Mouse (Mus musculus) forebrain, embryonic 14.5 days (tissue): ENCODE results near the gene Cdkn2c. TPM values are rescaled to one million over a fixed set of nuclear protein-coding genes. Genes with fewer than 3 reads are reported as not detected.

Experiments used
- ATAC-seq: fragments of 200-750 bp; cut with Nextera tagmentation; 2 replicates; pipeline ENCODE4 v1.8.0; 2017; ENCODE audit warnings: mild to moderate bottlenecking, moderate library complexity
- DNase-seq: peaks from one replicate; pipeline ENCODE4 v3.0.0-alpha.2; 2015; ENCODE audit warnings: low spot score
- H3K27ac ChIP-seq: fragments of 300-500 bp; sonication (generic); 2 replicates; pipeline ENCODE4 v1.5.1; 2014; ENCODE audit warnings: low read depth, mild to moderate bottlenecking, control low read depth, low read length, moderate library complexity
- H3K27me3 ChIP-seq: fragments of 300-500 bp; sonication (generic); replicated peaks from 2 replicates; pipeline ENCODE4 v1.6.1; 2014; ENCODE audit warnings: low read length, control low read depth, mixed read lengths; ENCODE audit not compliant: control insufficient read depth, insufficient read depth
- H3K36me3 ChIP-seq: fragments of 300-500 bp; sonication (generic); 2 replicates; pipeline ENCODE4 v1.6.1; 2014; ENCODE audit warnings: low read length, control low read depth; ENCODE audit not compliant: control insufficient read depth, insufficient read depth
- H3K4me1 ChIP-seq: fragments of 300-500 bp; sonication (generic); 2 replicates; pipeline ENCODE4 v1.6.1; 2014; ENCODE audit warnings: antibody characterized with exemption, low read length, control low read depth; ENCODE audit not compliant: control insufficient read depth, insufficient read depth
- H3K4me2 ChIP-seq: fragments of 300-500 bp; sonication (generic); 2 replicates; pipeline ENCODE4 v1.6.1; 2014; ENCODE audit warnings: mild to moderate bottlenecking, control low read depth, low read length
- H3K4me3 ChIP-seq: fragments of 300-500 bp; sonication (generic); 2 replicates; pipeline ENCODE4 v1.5.1; 2014; ENCODE audit warnings: low read depth, low read length, control low read depth
- H3K9ac ChIP-seq: fragments of 300-500 bp; sonication (generic); 2 replicates; pipeline ENCODE4 v1.6.1; 2014; ENCODE audit warnings: mild to moderate bottlenecking, low read length, control low read depth, moderate library complexity
- H3K9me3 ChIP-seq: fragments of 300-500 bp; sonication (generic); replicated peaks from 2 replicates; pipeline ENCODE4 v1.6.1; 2016; ENCODE audit warnings: low read length, control low read depth, mixed read lengths; ENCODE audit not compliant: control insufficient read depth
- WGBS: fragments of 180-500 bp; shearing (Covaris S2); extraction: QIAGEN DNeasy Blood & Tissue Kit; methylation state at CpG from one replicate; pipeline ENCODE4 v1.1.7; 2014; 5-methylcytosine and 5-hydroxymethylcytosine counted together
- polyA plus RNA-seq: library from polyadenylated mRNA; unstranded; fragments of >200 nt; fragmentation: Nextera tagmentation; extraction: Ambion mirVana; gene quantifications from 2 replicates; pipeline ENCODE4 v1.2.1, GENCODE M21; 2014

Cdkn2c gene
- polyA plus RNA-seq, 1 experiment from 2014 or later: 9.9 TPM

- ATAC-seq: no peak
- Histone ChIP-seq H3K9ac (no peak overlapping the region), H3K36me3 (no peaks in the 10 kb centered on the region), H3K4me1 (peaks cover 10% of the 10 kb centered on the region), H3K27me3 (peaks cover 65% of the 10 kb centered on the region), H3K9me3 (no peaks in the 10 kb centered on the region), H3K4me3 (no peak overlapping the region), H3K27ac (no peak overlapping the region), H3K4me2 (no peak overlapping the region)
- WGBS: 55% methylated on average over 3 of the region's 3 CpGs
- no peak for DNase-seq
Measured at GRCm38 (mm10) chr4:109660568-109660967, 6.4 kb downstream of the Cdkn2c start.

- Histone ChIP-seq H3K4me3 (no peak overlapping the region), H3K4me2 (no peak overlapping the region), H3K27ac (no peak overlapping the region), H3K36me3 (no peaks in the 10 kb centered on the region), H3K9ac (no peak overlapping the region), H3K9me3 (no peaks in the 10 kb centered on the region), H3K4me1 (peaks cover 8% of the 10 kb centered on the region), H3K27me3 (peaks cover 74% of the 10 kb centered on the region)
- DNase-seq (no peak), ATAC-seq (no peak)
- 28% methylated on average over 2 of the region's 2 CpGs for whole genome bisulfite sequencing
Measured at GRCm38 (mm10) chr4:109659571-109659970, 7.4 kb downstream of the Cdkn2c start.

DNA sequence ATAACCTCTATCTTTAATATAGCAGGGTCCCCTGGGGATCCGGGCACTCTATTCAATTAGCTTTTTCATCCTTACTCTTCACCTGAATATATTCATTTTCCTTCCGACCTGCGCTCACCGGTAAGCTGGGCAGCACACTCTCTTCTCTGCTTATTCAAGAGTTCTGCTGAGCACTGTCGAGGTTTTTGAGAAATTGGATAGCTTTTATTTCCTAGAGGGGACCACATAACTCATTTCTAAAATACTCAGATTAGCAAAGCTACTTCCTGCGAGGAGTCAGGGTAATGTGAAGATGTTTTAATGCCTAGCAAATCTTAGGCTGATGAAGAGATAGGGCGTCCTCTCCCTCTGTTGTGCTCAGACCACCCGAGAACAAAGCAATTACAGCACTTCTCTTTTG is 8.2 kb downstream of the Cdkn2c start:
- DNase-seq (no peak), ATAC-seq (no peak)
- no peak overlapping the region for H3K4me2 ChIP-seq
- peaks cover 68% of the 10 kb centered on the region for H3K27me3 ChIP-seq
- no peak overlapping the region for H3K27ac ChIP-seq
- H3K4me3 ChIP-seq: no peak overlapping the region
- no peaks in the 10 kb centered on the region for H3K9me3 ChIP-seq
- no peaks in the 10 kb centered on the region for H3K36me3 ChIP-seq
- 11% methylated on average over 8 of the region's 8 CpGs for WGBS
- no peak overlapping the region for H3K9ac ChIP-seq
- H3K4me1 ChIP-seq: peaks cover 8% of the 10 kb centered on the region

DNA sequence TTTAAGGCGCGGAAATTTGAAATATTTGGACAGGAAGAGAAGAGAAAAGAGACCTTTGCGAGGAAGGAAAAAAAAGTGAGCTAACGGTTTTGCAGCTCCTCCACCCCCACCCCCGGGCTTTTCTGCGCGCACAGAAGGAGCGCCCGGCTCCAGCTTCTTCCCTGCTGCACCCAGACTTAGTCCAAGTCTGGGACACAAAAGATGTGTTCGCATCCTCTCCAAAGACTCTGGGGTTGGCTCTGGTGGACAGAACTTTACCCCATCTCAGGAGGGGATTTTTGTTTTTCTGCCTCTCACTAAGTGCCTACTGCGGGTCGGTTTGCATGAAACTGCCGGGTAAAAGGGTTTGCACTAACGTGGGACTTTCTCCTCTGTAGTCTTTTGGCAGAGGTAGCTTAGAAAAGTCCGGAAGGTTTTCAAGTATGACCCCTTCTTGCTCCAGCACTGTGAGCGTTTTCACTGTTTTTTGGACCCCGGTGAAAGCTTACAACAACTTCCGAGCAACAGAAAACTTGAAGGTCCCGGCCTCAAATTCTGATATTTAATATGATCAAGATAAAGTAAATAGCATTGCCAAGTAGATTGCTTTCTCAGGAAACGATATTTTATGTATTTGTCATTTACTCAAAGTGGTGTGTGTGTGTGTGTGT is 9.0 kb downstream of the Cdkn2c start:
- H3K4me3 ChIP-seq: peak overlapping the region; percentile 25
- H3K4me1 ChIP-seq: peaks cover 8% of the 10 kb centered on the region
- no peaks in the 10 kb centered on the region for H3K36me3 ChIP-seq
- ATAC-seq (peak; percentile 44; the same call in 1 of the 2 replicates), DNase-seq (no peak)
- peak overlapping the region; percentile 59 for H3K4me2 ChIP-seq
- H3K27ac ChIP-seq: no peak overlapping the region
- no peaks in the 10 kb centered on the region for H3K9me3 ChIP-seq
- 2% methylated on average over 20 of the region's 20 CpGs for WGBS
- no peak overlapping the region for H3K9ac ChIP-seq
- H3K27me3 ChIP-seq: peaks cover 69% of the 10 kb centered on the region

DNA sequence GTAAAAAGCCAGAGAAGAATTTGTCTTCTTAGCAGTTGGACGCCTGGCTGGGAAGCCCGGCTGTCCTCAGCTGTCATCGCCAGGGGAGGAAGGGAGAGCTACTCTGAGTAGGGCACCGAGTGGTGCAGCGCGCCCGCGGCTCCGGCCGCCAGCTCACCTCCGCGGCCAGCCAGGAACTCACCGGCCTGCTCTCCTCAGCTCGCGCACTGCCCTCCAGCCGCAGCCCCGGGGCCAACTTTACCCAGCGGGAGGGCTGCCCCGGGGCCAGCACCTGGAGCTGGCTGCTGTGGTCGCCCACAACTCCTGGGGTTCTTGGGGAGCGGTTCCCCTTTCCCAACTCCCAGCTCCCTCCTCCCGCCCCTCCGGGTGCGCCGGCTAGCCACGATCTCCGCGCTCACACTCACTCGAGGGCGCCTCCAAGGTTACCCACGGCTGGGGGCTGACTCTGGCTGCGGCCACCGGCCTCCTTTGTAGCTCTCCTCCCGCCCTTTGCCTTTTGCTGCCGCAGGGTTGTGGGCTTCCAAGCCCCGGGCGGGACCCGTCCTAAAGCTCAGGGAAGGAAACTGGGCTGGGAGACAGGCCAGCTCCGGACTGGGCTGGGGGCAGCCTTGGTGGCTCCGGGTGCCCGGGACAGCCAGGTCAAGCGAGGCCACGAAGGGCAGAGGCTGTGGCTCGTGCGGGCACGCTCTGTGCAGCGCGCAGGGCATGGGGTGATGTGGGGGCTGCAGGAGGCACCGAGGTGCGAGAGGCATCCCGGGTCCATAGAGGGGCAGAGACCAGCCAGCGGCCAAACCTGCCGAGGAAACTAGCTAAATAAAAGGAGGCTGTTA is 9.8 kb downstream of the Cdkn2c start:
- peak overlapping the region; percentile 59 for H3K4me2 ChIP-seq
- H3K4me1 ChIP-seq: peaks cover 8% of the 10 kb centered on the region
- WGBS: under 1% methylated on average over 49 of the region's 53 CpGs
- no peaks in the 10 kb centered on the region for H3K9me3 ChIP-seq
- ATAC-seq (peak; percentile 68), DNase-seq (no peak)
- H3K27ac ChIP-seq: no peak overlapping the region
- H3K4me3 ChIP-seq: peak overlapping the region; percentile 25
- peak overlapping the region; percentile 46; the same call in 1 of the 2 replicates for H3K9ac ChIP-seq
- peaks cover 65% of the 10 kb centered on the region for H3K27me3 ChIP-seq
- no peaks in the 10 kb centered on the region for H3K36me3 ChIP-seq

GRCm38 (mm10) chr4:109656301-109656700 is 10.7 kb downstream of the Cdkn2c start:
- H3K27ac ChIP-seq: no peak overlapping the region
- ATAC-seq (no peak), DNase-seq (no peak)
- no peak overlapping the region for H3K4me2 ChIP-seq
- WGBS: 19% methylated on average over 4 of the region's 4 CpGs
- peaks cover 63% of the 10 kb centered on the region for H3K27me3 ChIP-seq
- H3K4me3 ChIP-seq: no peak overlapping the region
- no peaks in the 10 kb centered on the region for H3K9me3 ChIP-seq
- H3K4me1 ChIP-seq: peaks cover 8% of the 10 kb centered on the region
- no peaks in the 10 kb centered on the region for H3K36me3 ChIP-seq
- no peak overlapping the region for H3K9ac ChIP-seq

DNA sequence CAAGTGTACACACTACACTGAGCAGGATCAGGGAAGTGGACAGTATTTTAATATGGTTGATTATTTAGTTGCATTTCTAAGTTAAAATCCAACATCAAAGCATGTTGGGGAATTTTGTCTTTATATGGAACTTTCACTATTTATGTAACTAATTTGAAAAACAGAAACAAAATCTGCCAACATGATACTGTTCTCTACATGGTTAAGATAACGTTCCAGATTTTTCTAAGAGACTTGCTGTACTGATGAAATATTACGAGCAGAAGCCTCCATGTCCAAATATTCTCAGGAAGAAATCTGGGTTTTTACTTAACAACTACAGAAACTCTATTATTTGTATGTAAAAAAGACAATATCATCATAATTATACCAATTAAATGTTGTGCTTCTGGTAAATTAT is 11.3 kb downstream of the Cdkn2c start:
- Histone ChIP-seq H3K4me1 (peaks cover 8% of the 10 kb centered on the region), H3K27ac (no peak overlapping the region), H3K27me3 (peaks cover 60% of the 10 kb centered on the region), H3K4me2 (no peak overlapping the region), H3K9ac (no peak overlapping the region), H3K9me3 (no peaks in the 10 kb centered on the region), H3K4me3 (no peak overlapping the region), H3K36me3 (no peaks in the 10 kb centered on the region)
- 46% methylated on average over 2 of the region's 2 CpGs for WGBS
- DNase-seq (no peak), ATAC-seq (no peak)

DNA sequence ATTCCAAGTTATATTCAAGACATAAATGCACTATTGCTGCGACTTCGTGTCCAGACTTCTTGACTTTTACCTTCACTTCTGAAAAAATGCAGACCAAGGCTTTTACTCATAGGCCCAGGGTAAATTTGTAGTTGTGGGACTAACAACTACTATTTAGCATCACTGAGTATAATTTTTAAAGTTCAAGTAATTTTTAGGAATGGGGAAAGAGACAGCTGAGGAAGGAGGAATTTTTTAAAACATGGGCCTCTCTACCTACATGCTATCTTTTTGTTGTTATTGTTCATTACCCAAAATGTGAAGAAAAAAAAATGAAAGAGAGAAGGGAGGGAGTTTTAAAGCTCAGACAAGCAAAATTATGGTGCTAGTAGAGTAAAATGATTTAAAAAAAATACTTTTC is 12.3 kb downstream of the Cdkn2c start:
- Histone ChIP-seq H3K9ac (no peak overlapping the region), H3K4me3 (no peak overlapping the region), H3K4me1 (peaks cover 8% of the 10 kb centered on the region), H3K4me2 (no peak overlapping the region), H3K27ac (no peak overlapping the region), H3K27me3 (peaks cover 53% of the 10 kb centered on the region), H3K36me3 (no peaks in the 10 kb centered on the region), H3K9me3 (no peaks in the 10 kb centered on the region)
- 54% methylated on average over 2 of the region's 2 CpGs for whole genome bisulfite sequencing
- DNase-seq: no peak
- no peak for ATAC-seq

DNA sequence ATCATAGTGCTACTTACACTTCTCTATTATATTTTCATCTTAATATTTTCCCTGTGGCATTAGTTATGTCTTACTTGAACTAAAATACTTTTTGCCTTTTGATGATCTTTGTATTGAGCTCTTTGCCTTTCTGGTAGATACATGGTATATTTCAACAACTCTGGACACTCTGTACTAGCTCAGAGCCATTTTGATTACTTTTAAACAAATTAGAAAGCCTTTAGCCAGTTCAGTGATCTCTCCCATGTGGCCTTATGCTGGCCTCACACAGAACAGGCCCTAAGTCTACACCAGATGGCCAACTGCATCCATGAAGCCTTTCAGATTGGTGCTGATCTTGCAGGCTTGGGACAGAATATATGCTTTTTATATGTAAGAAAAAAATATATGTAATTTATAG is 13.7 kb downstream of the Cdkn2c start:
- H3K9ac ChIP-seq: no peak overlapping the region
- no peak overlapping the region for H3K4me3 ChIP-seq
- no peak overlapping the region for H3K27ac ChIP-seq
- no peak for DNase-seq
- H3K4me1 ChIP-seq: peaks cover 8% of the 10 kb centered on the region
- ATAC-seq: no peak
- H3K27me3 ChIP-seq: peaks cover 40% of the 10 kb centered on the region
- no peaks in the 10 kb centered on the region for H3K9me3 ChIP-seq
- no peaks in the 10 kb centered on the region for H3K36me3 ChIP-seq
- H3K4me2 ChIP-seq: no peak overlapping the region
